Mouse (Mus musculus): ENCODE measurements around the gene Reg2.
"Not testable (repeated sequence)": the region's sequence is repeated elsewhere in the genome, so short reads cannot be mapped to it uniquely, and the experiment has no call there.

The Reg2 gene

DNA sequence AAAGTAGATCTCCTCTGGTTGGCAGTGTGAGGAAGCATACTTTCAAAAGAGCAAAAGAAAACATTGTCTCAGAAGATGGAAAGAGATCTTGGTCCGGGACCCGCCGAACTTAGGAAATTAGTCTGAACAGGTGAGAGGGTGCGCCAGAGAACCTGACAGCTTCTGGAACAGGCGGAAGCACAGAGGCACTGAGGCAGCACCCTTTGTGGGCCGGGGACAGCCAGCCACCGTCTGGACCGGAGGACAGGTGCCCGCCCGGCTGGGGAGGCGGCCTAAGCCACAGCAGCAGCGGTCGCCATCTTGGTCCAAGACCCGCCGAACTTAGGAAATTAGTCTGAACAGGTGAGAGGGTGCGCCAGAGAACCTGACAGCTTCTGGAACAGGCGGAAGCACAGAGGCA, at the start of gene Reg2:
Reg2 (plus strand) TSS at position 301 of the 400 bp plus-strand sequence.
- DNase-seq (ENCODE audit: extremely low spot score), result not testable (repeated sequence)

DNA sequence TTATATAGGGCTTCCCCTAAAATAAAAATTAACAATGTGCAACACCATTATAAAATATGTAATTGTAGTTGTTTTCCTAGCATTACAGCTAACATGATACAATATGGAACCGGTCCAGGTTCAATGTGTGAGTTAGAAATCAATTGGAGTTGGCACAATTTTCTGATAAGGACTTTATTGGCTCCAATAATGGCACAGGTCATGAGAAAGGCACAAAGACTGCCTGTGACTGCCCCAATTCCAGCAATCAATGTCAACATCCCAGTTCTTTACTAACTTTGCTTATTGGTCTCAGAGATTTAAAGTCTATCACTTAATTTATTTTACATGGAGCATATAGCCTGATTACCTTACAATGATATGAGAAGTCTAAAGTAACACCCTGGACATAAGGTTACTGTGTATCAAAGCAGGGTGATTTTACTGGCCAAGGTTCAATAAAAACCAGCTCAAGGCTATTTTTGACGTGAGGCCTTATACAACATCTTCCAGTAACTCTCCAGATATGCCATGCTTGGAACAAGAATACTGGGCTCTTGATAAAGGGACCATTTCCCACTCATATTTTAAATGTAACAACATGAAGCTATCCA, 33.4 kb upstream of the Reg2 start:
- DNase-seq (ENCODE audit: extremely low spot score), result no peak

DNA sequence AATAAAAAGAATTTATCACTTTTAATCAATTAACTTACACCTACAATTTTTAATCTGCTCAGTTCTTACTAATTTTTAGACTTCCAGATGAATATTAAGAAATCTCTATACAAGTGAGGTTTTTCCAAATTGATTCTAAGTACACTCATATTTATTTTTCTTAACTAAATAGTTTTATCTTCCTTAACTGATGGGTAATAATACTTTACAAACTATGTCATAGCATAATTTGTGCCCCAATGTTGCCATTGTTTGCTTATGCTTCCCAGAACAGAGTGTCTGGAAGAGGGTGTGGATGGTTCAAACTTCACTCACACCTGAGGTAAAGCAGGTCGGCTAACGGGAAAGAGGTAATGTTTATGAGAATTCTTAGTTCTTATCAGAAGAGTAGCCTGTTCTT, 25.1 kb upstream of the Reg2 start, which contains the start of gene Reg3b:
Reg3b (plus strand) TSS at position 301 of the 400 bp plus-strand sequence.
- DNase-seq (ENCODE audit: extremely low spot score), result no peak

DNA sequence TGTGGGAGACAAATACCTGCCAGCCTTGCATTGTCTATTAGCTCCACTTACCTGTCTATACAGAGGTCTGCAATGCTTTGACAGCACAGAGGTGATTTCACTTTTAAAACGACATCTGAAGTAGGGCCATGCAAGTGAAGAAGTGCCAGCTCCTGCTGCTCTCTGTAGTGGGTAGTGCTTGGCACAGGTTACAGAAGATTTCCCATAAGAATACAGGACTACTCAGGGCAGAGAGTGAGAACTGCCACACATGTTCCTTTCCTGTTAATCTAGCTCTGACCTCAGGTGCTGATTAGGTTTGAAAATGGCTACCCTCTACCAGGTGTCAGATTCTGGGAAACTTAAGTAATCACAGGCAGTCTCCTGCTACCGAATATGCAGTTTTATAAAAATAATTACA, 16.7 kb upstream of the Reg2 start, which contains the start of gene Reg3d:
Reg3d (minus strand) TSS at position 101 of the 400 bp plus-strand sequence.
- DNase-seq (ENCODE audit: extremely low spot score), result no peak

DNA sequence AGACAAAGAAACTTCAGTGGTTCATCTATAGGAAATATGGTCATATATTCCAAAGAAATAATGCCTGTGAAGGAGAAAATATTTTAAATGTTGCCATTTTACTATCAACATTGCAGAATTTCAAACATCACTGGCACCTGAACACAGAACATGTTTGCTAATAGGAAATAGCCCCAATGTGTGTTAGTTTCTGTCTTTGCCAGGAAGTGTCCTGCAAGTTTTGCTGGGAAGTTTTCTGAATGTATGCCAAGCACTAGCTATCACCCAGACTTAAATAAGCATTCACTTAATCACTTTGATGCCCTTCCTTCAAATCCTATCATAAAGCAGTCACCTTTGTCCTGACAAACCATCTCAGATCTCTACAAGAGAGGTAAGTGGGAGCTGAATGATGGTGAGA, 15.0 kb upstream of the Reg2 start, which contains the start of gene Reg3a:
Reg3a (plus strand) TSS at position 301 of the 400 bp plus-strand sequence.
- DNase-seq (ENCODE audit: extremely low spot score), result no peak

DNA sequence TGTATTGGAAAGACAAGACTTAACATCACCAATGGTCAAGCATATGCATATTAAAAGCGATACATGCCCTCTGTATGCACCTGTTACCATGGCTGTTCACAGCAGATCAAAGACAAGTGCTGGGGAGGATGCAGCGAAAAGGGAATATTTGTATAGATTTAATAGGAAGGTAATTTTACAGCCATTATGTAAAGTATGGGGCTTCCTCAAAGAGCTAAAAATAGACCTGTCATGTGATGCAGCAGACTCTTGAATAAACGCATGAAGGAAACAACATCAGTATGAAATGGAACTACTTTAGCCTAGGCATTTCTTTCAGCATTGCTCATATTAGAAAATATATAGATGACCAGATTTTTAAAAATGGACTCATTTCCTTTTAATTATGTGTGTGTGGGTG, 9.8 kb upstream of the Reg2 start:
- DNase-seq (ENCODE audit: extremely low spot score), result no peak

DNA sequence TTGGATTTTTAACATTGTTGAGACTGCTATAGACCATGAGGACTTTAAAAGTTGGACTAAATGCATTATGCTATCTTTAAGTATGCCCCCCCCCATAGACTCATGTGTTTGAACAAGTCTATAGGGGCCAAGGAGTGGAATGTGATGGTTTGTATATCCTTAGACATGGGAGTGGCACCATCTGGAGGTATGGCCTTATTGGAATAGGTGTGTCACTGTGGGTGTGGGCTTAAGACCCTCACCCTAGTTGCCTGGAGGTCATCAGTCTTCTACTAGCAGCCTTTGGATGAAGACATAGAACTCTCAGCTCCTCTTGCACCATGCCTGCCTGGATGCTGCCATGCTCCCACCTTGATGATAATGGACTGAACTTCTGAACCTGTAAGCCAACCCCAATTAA, 27.0 kb downstream of the Reg2 start, which contains the start of gene Reg1:
Reg1 (plus strand) TSS at position 301 of the 400 bp plus-strand sequence.
- not testable (repeated sequence) for DNase-seq (ENCODE audit: extremely low spot score)

DNA sequence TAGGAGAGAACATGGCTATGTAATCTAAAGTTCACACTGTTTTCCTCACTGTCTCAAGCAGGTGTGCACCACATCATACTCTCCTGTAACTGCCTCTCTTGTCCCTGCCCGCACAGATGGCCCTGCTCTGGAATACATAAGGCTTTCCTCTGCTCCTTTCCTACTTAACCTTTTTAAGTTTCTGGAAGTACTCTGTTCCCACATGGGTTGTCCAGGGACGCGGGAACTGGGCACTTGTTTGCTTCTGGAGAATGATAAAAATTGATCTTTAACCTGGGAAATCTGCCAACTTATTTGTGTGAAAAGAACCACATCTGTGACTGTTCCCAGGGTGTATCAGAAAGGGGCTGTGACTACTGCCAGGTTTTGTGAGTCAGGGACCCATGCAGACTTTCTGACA, 30.1 kb downstream of the Reg2 start:
- no peak for DNase-seq (ENCODE audit: extremely low spot score)

DNA sequence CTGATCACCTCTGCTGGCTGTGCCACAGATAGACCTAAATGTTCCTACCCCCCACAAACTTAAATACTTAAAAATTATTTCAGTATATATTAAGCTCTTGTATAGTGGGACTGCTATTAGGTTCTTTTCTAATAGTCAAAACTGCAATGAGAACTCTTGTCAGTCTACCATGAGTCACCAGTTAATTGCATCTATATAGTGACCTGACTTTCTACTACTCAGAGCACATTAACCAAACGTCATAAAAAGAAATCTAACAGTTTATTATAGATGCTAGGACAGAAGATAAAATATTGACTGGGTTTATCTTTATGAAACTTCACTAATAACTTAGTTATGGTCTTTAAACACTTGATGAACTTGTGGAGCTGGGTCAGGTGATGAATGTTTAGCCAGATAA, 51.8 kb downstream of the Reg2 start:
- no peak for DNase-seq (ENCODE audit: extremely low spot score)

DNA sequence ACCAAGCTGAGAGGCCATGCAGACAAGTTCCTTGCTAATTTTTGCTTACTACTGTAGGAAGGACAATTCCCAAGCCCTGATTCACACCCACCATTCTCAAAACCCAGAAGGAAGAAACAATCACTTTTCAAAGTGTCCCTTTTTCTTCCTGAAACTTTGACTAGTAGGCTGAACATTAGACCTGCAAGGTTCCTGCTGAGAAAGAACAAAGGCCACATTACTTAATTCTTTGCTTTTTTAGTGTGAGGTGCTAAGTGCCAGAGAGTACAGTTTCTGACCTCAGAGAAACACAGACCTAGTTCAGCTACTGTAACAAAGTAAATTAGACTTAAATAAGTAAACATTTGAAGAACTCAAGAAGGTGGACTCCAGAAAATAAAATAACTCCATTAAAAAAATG, 53.0 kb downstream of the Reg2 start:
- DNase-seq (ENCODE audit: extremely low spot score), result no peak

DNA sequence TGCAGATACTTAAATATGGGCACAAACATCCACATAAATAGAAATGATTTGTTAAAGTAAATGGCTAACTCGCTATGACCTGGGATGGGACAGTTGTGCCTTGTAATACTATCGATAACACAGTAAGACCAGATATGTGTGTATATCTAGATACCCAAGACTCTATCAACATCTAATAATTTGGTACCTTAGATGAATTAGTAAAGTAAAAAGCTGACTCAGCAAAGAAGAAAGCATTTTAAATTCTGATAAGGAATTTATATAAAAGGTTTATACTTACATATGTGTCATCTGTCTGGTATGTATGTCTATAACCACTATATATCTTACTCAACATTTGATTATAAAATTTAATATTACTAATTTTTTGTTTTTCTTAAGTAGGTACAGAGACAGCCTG, 57.4 kb downstream of the Reg2 start:
- DNase-seq (ENCODE audit: extremely low spot score), result no peak

Measured in embryo, embryonic 9.5 days (tissue).